Mouse (Mus musculus) megakaryocyte, embryonic 14.5 days (primary cell): ENCODE measurements around the gene Fam43a.

Experiments used
- FLI1 ChIP-seq: IDR thresholded peaks from 2 replicates; pipeline ENCODE4 v1.6.1; 2012; ENCODE audit warnings: low read length, inconsistent platforms, mixed read lengths
- GATA1 ChIP-seq: IDR thresholded peaks from 3 replicates; pipeline ENCODE4 v1.6.1; 2012; ENCODE audit warnings: mixed read lengths, low read length, inconsistent platforms, borderline replicate concordance

DNA sequence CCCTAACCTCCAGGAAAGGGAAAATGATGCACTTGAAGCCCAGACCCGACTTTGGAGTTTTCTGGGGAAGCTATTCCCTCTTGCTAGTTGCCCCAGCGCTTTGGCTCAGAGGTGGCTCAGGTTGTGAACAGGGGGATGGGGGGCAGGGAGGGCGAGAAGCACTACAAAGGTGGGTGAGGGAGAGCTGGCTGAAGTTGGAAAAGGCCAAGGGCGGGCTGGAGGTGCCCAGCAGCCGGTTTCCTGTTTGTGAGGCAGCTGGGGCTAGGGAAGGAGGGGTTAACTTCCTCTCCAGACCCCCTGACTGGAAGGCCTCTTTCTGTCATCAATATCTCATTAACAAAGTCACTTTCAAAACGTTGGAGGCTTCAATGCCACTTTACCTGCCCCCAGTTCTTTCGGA is 2.4 kb downstream of the Fam43a start:
- TF ChIP-seq FLI1 = no peak
- no peak for TF ChIP-seq GATA1
